Mouse (Mus musculus) erythroblast, adult 5-6 weeks (primary cell): ENCODE measurements around the gene Npy1r. TPM values are rescaled to one million over a fixed set of nuclear protein-coding genes. Genes with fewer than 3 reads are reported as not detected.

ENCODE experiments used
- ATAC-seq: replicated peaks from 2 replicates; pipeline ENCODE4 v1.8.0; 2016; ENCODE audit warnings: moderate number of reproducible peaks, mild to moderate bottlenecking, moderate TSS enrichment, inconsistent platforms; ENCODE audit not compliant: poor library complexity, low FRiP score, severe bottlenecking
- total RNA-seq, 2 experiments: library from RNA; stranded (forward) in 1 of 2; stranded (reverse) in 1 of 2; fragments of 150-400 nt in 1 of 2; fragments of 200-764, 138-1000 nt in 1 of 2; gene quantifications; 2 replicates each; pipeline versions ENCODE4 v1.2.3 to v1.2.4; 2015 to 2017; ENCODE audit warnings: low replicate concordance in 2 of 2

The Npy1r gene
- total RNA-seq (2015; ENCODE audit: low replicate concordance) (not detected in 2 replicates), total RNA-seq (2017; ENCODE audit: low replicate concordance) (not detected in 2 replicates)

DNA sequence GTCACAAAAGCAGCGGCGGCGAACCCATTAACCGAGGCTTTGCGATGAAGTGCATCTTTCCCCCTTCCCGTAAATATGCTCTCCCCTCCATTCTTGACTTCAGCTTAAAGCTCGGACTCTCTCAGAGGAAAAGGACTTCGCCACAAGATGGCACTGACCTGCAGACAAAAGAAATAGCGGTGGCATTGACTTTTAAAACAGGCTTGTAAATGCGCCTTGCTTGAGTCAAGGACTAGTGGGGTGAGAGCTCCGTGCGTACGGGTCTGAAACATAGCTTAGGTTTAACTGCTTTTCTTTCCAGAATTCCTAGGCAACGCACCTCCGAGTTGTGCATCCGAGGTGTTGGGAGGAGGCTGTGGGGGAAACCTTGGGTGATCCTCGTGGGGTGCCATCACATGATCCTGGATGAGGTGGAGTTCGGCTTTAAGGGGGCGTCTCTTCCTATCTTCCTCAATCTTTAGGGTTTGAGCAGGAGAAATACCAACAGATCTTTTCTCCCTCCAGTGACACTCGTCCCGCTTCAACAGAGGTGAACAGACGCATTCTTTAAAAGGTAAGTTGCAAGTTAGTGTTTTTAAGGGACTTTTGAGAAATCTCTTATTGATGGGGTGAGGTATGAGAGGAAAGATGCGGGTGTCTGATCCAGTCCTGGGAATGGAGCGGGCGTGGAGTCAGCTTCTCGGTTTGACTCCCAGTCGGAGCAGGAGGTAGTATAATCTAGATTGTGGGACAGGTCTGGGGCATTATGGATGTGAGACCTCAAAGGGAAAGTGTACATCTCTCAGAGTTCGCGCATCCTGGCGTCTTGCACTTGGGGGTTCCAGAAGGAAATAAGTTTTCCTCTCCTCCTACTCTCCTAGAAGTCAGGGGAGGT, at the start of gene Npy1r:
TSS of gene Npy1r (plus strand) at position 223 of the 874 bp plus-strand sequence.
- no peak for ATAC-seq

DNA sequence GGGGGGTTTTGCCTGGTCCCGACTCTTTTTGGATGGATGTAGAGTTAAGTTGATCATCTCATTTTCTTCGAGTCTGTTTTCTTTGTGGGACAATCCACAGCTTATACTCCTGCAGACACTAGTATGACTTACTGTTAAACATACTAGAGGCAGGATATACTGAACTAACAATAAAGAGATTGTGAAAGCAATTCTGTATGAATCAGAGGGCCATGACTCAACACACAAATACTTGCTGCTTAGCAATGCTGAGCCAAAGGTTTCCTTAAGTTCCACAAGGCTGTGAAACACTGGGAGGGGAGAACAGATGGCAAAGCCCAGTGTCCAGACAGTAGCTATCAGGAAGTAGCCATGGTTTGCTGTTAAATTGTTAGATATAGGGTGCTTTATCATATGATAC, 15.7 kb upstream of the Npy1r start:
- ATAC-seq, result no peak

DNA sequence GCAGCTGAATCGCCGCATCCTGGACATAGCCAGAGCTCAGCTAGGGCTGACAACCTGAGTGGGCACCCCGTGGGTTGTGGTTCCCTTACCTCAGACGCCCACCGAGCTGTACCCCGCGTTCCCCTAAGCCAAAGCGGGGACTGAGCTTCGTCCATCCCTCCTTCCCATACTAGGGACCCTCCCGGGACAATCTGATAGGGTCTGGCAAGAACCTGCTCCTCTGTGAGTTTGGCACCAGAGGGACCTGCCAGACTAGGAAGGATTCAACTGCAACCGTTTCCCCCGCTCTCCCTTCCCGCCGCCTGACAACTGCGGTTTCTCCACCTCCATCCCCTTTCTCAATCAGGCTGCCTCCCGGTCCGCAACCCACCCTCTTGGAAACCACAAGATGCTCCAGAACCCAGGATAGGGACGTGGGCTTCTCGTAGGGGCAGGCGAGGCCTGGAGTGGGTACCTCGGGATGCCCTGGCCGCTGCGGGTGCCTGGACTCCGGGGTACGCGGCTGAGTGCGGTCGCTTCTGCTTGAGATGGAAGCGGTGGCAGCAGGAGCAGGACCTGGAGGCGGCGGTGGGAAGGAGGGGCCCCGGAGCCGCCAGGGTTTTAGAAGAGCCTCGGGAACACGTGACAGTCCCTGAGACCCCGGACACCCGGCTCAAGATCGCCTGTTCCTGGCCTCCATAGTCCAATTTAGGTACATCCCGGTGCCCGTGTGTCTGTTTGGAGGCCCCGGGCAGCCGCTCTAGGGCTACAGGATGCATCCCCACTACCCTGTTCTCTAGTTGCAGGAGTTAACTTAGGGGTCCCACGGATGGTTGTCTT, 9.3 kb upstream of the Npy1r start, which contains the start of gene Npy5r:
TSS of gene Npy5r (minus strand) at position 618 of the 819 bp plus-strand sequence.
- no peak for ATAC-seq

DNA sequence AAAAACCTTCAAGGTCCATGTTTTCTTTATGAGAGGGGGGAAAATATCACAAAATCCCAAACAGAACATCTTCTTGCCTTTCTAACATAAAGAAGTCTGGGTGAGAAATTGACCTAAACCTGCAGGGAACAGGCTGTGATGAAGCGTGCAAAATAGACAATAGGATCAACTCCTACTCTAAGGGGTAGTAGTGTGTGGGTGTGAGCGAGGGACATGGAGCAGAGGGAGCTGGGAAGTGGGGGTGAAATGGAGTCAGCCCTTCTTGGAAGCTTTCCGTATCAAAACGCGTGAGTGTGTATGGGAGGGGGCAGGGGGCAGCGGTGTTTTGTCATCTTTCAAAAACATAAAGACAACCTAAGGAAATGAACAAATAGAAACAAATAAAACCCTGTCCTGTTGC, 8.6 kb upstream of the Npy1r start:
- no peak for ATAC-seq

DNA sequence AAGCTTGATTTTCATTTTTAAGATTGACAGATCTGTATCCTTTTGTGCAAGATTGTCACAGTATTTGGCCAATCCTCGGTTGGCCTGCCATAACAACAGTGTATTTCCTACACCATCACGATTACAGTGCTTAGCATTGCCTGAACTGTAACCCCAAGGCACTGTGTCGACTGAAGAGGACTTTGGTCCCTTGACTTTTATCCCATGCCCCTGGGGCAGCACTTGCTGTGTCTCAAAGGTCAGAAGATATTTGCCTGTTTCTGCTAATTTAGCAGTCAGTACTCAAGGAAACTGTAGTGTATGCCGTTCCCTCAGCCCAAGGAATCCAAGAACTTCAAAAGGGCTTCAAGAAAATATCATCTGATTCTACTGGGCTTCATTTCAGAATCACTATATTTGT, 8.2 kb upstream of the Npy1r start:
- no peak for ATAC-seq

DNA sequence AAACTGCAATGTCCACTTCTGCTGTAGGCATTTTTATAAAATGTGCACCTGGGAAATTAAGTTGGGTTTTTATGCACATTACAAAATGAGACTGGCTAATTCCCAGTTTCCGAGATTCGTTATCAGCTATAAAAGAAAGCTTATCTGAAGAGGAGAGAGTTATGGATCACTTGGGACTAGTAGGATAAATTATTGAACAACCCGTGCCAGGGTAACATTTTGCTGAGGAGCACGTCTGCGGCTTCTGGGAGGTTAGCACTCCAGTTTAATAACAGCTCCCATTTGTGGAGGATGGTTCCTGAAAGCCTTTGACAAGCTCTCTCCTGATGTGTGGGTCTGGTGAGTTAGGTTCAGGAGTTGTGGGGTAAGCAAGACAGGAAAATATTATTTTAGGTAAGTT, 6.6 kb upstream of the Npy1r start:
- ATAC-seq, result no peak

DNA sequence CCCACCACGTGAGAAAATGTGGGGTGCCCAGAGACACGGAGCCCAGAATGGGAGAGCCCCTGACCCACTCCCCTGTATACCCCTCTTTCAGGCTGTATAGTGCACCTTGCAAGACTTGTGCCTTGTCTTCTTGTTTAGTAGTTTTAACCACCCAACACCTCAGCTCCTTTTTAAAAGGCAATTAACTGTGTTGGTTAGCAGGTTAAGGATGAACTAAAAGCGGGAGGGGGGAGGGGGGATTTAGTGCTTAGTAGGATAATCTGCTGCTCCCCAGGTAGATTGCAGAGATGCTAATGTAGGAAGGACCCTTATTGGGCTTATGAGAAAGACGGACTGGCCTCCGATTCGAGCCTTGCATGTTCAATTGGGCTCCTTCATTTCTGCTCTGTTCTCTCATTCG, 1.0 kb downstream of the Npy1r start:
- ATAC-seq, result no peak

DNA sequence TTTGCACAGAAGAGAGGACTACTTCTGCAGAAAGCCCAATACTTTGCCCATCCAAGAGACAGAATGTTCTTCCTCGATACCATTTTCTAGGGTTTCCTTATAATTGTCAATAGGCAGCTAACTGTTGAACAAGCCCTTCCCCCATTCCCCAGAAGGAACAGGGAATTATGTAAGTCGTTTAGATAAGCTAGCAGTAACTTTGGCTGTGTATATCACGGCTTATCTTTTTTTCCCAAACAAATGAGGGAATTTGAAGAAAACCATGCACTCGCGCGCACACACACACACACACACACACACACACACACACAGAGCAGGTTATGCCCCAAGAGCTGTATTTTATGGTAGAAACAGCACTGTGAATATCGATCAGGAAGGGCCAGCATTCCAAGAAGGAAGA, 1.8 kb downstream of the Npy1r start:
- no peak for ATAC-seq

DNA sequence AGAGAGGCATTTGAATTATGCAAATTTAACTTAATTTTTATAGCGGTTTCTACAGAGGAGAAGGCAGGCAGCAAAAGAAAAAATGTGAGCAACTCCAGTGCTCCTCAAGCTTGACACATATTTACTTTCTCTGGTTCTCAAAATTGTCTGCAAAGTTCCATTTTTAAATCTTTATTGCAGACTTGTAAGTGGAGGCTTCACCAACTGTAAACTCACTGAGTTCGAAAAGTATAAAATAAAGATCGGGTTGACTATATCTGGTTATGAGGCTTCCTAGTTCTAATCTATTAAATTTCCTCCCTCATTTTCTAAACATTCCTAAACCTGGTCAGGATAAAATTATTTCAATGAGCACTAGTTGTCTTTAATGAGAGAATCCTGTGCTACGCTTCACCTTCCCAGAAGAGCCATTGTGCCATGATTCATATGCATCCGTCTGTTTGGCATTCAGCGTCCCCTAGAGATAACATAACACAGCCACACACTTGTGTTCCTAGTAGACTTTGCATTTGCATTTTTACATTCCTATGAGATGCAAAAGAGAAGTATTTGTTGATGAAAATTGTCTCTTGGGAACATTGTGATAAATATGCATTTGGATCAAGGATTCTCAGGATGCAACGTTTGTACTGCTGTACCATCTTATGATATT, 17.5 kb downstream of the Npy1r start:
- no peak for ATAC-seq

DNA sequence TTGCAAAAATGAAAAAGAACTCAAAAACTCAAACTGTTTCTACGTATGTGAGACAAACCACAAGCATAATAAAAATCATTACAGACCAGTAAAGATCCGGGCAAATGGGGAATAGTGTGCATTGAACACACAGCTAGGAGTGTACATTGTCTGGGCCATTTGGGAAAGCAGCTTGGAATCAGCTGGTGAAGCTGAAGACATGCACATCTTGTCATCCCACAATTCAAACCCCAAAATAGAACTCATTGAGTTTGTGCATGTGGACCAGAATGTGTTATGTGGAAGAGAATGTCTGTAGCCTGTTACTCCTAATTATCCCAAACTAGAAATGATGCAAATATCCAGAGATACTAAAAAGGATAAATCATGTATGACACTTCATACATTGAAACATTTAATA, 25.8 kb downstream of the Npy1r start:
- no peak for ATAC-seq

DNA sequence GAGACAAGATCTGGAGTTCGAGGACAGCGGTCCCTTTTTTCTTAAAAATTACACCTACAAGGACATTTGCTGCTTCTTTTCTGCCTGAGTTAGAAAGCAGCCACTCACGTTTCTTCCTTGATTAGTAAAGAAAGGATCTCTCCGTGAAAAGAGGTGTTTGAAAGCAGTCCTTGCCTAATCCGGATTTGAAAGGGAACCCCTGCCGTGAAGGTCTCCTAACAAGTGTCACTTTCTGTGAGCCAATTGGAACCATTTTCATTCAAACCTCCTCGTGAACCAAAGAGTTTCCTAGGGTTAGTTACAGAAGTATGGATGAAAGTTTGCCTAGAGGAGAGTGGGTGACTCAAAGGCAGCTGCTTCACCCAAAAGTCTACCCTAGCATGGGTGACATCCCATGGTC, 32.5 kb downstream of the Npy1r start:
- no peak for ATAC-seq

DNA sequence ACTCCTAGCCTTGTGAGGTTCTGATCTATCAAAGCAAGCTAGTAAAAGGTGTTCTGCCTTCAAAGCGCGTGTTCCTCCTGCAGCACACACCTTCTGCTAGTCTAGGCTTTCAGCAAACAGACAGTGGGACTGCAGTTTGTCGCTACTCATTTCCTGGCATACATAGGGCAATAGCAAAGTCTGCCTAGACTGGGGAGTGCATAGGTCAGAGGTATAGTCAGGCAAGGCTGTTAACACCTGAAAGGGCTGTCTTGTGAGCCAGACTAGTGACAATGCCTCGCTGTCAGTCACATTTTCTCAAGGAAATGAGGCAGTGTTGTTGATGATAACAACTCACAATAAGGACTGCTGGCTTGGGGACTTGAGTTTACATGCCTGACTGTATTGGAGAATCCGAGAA, 35.0 kb downstream of the Npy1r start:
- ATAC-seq, result no peak

DNA sequence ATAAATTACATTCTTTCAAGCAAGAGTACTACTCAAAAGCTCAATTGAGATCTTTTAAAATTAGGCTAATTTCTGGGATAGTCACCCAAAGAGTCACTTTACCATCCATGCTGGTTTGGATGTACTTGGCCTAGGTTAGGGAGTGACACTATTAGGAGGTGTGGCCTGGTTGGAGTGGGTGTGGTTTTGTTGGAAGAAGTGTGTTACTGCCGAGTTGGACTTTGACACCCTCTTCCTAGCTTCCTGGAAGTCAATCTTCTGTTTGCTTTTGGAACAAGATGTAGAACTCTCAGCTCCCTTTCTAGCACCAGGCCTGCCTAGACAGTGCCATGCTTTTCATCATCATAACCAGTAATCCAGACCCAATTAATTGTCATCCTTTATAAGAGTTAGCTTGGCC, 45.4 kb downstream of the Npy1r start:
- ATAC-seq, result no peak

DNA sequence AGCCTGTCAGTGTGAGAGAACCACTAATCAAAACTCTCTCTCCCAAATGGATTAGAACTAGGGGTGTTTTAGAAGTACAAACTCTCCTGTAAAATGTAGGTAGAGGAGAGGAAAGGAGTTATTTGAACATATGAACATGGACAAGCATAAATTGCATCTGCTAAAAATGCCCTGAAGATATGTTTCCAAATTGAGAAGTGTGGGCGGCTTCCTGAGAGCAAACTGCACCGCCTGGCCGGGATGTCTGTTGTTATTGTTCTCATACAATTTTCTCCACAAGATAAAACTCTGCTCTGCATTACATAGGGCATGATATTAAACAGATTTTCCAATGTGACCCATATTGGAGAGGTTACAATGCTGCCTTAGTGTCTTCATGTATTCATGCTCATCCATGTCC, 48.6 kb downstream of the Npy1r start:
- no peak for ATAC-seq

DNA sequence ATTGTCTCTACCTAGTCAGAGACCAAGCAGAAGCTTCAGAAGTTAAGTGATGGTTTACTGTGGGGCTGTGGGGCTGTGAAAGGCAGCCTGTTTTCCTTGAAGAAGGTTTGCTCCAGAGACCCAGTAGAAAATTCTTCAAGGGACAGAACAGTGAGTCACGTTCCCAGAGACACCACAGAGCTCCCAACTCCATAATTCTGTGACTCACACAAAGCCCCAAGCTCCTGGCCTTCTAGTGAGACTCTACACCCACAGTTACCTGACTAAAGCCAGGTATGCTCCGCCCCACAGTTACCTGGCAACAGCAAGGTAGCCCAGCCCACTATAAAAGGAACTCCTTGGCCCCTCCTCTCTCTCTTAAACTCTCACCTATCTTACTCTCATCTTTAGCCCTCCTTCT, 54.6 kb downstream of the Npy1r start:
- no peak for ATAC-seq

DNA sequence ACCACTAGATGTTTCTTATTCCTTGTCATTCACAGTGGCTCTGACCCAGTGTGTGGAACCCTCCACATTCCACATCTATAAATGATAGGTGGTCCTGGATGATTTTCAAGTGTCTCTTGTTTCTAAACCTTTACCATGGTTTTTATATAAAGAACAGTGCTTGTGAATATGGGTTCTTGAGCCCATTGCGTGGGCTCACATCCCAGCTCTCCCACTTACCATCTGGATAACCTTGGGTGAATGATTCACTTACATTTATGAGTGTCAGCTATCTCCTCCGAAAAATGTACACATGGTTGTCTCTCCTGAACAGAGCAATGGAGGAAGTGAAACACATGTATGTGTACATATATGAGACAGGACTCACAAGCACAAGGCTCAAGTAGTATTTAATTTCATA, 59.2 kb downstream of the Npy1r start:
- no peak for ATAC-seq
